Mouse (Mus musculus): ENCODE data around the gene Necap2. TPM values are rescaled to one million over a fixed set of nuclear protein-coding genes. Genes with fewer than 3 reads are reported as not detected.

The Necap2 gene
- total RNA-seq, 2 experiments from 2014 or later, result 40.9 to 52.0 TPM

DNA sequence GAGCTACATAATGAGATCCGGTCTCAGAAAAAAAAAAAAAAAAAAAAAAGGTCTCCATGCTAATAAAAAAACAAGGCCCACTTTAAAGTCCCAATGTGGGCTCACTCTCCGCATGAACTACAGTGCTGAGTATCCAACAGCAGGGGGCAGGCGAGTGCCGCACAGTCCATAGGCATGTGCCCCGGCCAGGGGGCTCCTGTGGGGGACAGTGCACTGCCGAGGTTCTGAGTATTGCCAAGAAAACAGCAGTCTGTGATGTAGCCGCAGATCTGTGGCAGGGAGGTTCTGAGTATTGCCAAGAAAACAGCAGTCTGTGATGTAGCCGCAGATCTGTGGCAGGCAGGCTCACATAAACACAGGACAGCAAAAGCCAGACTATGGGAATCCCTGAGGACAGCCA is 33.3 kb downstream of the Necap2 start:
- peak; percentile 61 to 67 for DNase-seq (ENCODE audit: low spot score in 2 of 2)

DNA sequence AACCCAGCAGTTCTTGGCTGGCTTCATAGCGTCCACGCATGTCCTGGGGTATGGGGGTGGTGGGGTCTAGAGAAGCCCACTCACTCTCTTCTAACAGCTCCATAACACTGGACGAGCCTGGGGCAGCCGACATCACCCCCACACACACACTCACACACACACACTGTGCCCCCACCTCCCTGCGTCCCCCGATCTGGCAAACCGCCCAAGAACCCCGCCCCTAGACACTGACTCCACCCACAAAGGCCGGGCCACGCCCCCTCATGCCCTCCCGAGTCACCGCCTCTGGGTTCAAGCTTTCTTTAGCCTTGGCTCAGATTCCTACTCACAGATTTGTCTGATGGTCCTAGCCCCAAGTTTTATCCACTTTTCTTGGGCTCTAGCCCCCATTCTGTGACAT is 37.0 kb downstream of the Necap2 start:
- DNase-seq (ENCODE audit: low spot score in 2 of 2), result no peak

DNA sequence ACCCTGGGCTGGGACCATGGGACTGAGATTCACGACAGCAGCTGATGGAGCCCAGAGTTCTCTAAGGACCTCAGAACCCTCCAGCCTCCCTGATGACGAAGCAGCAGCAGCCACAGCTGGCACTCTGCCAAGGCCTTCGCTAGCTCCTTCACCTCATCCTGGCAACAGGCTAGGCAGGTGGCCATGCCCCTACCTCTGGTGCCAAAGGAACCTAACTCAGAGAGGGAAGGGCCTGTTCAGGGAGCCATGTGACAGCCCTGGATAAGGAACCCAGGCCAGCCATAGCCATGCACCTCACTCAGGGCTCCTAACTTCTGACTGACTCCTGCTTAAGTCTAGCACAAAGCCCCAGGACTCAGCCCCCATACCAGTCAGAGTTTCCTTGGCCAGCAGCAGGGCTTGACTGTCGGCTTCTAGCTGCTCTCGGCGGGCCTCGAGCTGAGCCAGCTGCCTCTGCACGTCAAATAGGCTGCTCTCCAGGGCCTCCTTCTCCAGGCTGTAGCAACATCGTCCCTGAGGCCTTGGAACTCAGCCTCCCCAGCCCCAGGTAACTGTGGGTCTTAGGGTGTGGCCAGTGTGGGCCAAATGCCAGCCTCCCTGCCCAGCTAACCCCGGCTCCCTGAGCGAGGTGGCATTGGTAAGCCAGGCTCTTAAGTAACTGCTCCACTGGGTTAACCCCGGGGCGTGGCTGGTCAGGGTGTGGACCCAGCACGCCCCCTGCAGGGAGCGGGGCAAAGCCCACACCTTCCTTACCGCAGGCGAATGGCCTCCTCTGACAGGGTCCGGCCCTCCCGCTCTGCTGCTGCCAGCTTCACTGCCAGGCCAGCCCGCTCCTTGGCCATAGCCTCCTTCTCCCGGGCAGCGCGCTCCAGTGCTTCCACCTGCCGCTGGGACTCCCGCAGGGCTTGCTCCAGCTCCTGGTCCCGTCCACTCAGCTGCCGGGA is 44.3 kb downstream of the Necap2 start:
- DNase-seq (ENCODE audit: low spot score in 2 of 2), result no peak

DNA sequence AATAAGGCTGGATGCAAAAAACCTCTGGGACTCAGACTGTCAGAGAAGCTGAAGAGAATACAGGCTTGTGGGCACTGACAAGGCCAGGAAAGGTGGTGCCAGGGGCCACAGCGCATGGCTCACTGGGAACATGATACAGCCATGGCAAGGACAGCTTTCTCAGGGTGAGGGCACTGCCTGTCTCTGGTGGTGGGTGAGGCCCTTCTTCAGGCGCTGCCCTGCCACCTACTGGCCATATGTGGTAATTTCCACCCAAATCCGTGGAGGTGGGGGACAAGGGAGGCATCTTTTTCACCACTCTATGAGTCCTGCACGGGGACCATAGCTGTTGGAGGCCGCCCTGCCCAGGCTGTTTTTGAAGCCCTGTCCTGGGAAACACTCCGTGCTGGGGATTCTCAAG is 46.4 kb downstream of the Necap2 start:
- peak; percentile 78 to 81 for DNase-seq (ENCODE audit: low spot score in 2 of 2)

DNA sequence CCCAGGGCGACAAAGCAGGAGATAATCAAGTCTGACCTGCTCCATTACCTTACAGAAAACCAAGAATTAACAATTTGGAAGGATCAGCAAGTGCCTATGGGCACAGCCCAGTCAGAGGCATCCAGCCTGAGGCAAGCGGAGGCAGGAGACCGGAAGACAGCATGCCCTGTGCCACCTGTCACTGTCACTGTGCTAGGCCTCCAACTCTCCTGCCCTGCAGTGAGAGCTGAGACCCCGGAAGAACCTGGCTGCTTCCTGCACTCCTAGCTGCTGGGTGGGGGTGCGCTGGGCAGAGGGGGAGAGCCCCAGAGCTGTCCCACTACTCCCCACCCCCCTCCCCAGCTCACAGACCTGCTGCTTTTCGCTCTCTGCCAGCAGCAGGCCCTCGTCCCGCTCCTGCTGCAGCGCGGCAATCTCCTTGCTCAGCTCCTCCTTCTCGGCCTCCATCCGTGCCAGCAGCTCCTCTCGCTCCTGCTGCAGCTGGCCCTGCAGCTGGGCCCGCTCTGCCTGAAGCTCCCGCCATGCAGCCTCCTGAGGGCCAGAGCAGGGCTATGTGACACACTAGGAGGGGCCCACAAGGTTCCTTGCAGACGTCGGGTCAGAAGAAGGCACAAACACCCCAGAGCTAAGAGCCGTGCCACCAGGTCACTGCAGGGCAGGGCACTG is 47.5 kb downstream of the Necap2 start:
- no peak for DNase-seq (ENCODE audit: low spot score in 2 of 2)

DNA sequence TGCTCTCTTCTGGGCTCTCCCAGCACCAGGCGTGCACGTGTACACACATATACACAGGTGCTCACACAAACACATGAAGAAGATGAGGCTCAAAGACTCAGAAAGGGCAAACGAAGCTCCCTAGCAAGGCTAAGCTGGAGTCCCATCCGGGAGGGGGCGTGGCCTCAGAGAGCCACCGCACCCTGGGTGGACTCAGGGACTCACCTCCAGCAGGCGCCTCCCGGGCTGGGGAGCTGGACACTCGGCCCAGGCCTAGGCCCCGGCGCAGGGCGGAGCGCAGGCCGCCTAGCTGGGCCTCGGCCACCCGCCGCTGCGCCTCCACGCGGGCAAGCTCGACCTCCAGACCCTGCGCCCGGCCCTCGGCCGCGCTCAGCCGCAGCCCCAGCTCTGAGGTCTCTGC is 53.2 kb downstream of the Necap2 start:
- DNase-seq (ENCODE audit: low spot score in 2 of 2), result no peak

GRCm38 (mm10) chr4:141024052-141024451 is 54.1 kb downstream of the Necap2 start:
- peak in 1 of 2 experiments; percentile 54 for DNase-seq (ENCODE audit: low spot score in 2 of 2)

- DNase-seq (ENCODE audit: low spot score in 2 of 2), result no peak
Measured at GRCm38 (mm10) chr4:141021614-141021929, 56.6 kb downstream of the Necap2 start.

- DNase-seq (ENCODE audit: low spot score in 2 of 2), result peak; percentile 63
Measured at GRCm38 (mm10) chr4:141020811-141021613, 57.1 kb downstream of the Necap2 start.

GRCm38 (mm10) chr4:141020220-141020619 is 57.9 kb downstream of the Necap2 start:
- no peak for DNase-seq (ENCODE audit: low spot score in 2 of 2)

DNA sequence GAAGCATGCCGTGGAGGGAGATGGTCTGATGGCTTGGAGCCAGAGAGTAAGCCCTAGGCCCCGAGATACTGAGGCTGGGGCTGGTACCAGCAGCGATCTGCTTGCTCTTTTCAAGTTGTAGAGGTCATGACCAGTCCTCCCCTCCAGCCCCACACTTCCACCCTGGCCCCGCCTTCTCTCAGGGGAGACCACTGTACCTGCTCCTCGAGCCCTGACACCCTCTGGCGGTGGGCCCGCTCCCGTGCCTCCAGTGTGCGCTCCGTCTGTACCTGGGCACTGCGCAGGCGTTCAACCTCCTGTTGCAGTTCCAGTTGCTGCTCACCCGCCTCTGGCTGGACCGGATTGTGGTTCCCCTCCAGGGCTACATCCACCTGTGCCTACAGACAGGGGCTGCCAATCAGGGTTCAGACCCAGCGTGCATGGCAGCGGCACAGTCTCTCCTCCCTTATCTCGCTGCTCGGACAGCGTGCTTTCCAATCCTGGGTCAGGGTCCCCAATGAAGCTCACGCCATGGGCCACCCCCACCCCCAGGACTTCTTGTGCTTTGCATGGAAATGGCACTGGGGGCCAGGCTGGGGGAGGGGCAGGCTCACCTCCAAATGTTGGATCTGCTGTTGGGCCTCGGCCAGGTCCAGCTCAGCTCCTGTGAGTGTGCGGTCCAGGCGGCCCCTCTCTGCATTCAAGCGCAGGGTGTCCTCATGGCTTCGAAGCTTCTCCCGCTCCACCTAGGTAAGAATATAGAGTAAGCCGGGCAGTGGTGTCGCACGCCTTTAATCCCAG is 60.3 kb downstream of the Necap2 start:
- no peak for DNase-seq (ENCODE audit: low spot score in 2 of 2)

Other genes starting within 250 kb of the Necap2 start
- not detected for gene Padi1, start 232.6 kb downstream of the Necap2 start, total RNA-seq (2021)
- 10 to 100 TPM; 12.0 to 16.8 TPM for gene Padi2, start 172.0 kb downstream of the Necap2 start, total RNA-seq (2021)
- gene Sdhb, start 117.2 kb downstream of the Necap2 start, total RNA-seq (2021), result 100 to 1,000 TPM; 190 to 198 TPM
- 100 to 1,000 TPM; 206 to 215 TPM for gene Atp13a2, start 91.5 kb downstream of the Necap2 start, total RNA-seq (2021)
- 10 to 100 TPM; 11.3 to 14.1 TPM for gene Mfap2, start 67.9 kb downstream of the Necap2 start, total RNA-seq (2021)
- 10 to 100 TPM; 36.3 to 41.7 TPM for gene Crocc, start 17.8 kb downstream of the Necap2 start, total RNA-seq (2021)
- under 1 TPM; 0.24 to 0.37 TPM for gene Spata21, start 10.0 kb upstream of the Necap2 start, total RNA-seq (2021)
- gene Szrd1, start 61.4 kb upstream of the Necap2 start, total RNA-seq (2021), result 10 to 100 TPM; 49.8 to 63.7 TPM
- gene Fbxo42, start 69.6 kb upstream of the Necap2 start, total RNA-seq (2021), result 10 to 100 TPM; 22.6 to 24.9 TPM
- gene Rsg1, start 135.6 kb upstream of the Necap2 start, total RNA-seq (2021), result 1 to 10 TPM; 2.8 to 3.1 TPM
- 10 to 100 TPM in 1 of 2 experiments, 1 to 10 TPM in 1; 9.7 to 11.7 TPM for gene Arhgef19, start 161.1 kb upstream of the Necap2 start, total RNA-seq (2021)
- gene Epha2, start 222.9 kb upstream of the Necap2 start, total RNA-seq (2021), result 1 to 10 TPM; 1.8 to 2.0 TPM